Mouse (Mus musculus): ENCODE measurements around the gene Atl1.

Gene Atl1

DNA sequence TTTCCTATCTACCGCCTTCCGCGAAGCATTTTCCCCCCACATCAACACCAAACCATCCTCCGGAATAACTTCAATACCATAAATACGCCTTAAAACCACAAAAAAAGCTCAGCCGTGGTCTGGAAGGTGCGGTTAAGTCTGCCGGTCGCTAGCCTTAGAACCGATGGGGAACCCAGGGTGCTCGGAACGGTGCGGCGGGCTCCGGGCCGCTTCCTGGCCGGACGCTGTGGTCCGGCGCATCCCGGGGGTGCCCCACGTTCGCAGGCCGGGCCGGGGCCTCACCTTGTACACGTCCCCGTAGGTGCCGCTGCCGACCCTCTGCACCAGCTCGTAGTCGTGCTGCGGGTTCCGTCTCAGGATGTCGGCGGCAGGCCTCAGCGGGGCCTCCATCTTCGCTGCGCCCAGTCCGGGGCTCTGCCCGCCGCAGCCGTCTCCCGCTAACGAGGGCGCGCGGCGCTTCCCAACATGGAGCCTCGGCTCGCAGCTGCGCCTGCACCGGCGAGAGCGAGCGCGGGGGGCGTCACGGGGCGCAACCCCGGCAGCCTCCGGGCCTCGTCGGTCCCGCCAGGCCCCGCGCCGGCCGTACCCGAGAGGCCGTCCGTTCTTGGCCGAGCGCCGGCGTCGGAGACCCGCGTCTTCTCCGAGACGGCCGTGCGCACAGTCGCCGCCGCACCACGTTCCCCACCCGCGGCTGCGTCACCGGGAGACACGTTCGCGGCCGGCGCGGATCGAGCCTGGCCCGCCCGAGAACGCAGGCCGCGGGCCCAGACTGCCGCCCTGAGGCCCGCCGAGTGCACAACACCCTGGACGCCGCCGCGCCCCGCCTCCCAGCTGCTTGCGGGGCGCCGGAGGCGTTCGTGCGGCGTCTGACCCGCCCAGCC lies at the start of gene Atl1, which contains the start of gene Map4k5:
Atl1 (plus strand) TSS at position 244 of the 881 bp plus-strand sequence.
Map4k5 (minus strand) TSS at position 830 of the 881 bp plus-strand sequence.
- peak; percentile 67 for DNase-seq (ENCODE audit: low read depth)

DNA sequence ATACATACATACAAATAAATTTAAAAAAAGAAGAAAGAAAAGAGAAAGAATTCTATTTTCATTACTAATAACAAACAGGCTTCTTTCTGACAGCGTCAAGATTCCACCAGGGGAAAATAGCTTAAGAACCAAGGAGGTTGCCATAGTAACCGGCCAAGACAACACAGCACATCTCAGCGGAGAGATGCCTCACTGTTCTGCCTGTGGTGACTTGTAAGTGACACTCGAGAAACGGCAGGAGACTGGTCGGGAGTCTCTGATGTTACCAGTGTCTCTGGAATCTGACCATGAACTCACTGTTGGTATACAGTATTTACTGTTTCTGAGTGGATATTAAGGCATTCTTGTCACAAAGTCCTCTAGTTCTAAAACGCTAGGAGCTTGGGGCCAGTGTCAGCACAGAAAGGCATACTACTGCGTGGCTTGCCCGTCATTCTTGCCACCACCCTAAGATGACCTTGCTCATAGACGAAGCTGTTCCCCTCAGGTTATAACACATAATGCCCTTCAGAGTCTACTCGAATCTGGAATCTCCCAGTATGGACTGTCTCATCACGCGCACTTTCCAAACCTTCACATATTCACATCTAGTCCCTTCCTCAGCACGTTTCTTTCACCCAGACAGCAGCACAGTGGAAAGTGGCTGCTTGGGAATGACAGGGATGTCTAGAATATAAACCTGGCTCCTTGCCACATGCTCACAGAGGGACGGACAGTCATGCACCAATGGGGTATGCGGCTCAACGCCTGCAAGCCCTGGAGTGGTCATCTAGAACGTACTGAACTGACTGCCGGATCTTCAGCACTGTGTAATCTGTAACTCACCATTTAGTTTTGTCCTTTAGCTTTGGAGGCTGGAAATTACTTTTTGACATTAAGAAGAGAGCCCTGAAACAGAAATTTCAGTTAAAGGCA lies 48.6 kb upstream of the Atl1 start:
- no peak for DNase-seq (ENCODE audit: low read depth)

DNA sequence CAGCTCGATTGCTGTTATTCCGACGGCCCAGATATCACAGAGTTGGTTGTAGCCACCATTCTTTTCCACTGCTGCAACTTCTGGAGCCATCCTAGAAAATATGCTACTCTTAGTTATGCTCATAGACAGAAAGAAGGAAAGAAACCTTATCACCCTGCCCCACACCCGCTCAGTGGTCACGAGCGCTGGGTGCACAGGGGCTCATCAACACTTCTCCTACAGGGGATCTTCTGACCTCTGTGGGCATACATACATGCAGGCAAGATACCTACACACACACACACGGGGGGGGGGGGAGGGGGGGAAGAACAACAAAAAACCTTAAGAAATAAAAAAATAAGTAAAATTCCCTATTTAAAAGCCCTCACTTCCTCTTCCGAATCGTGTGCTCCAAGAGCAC lies 46.7 kb upstream of the Atl1 start:
- DNase-seq (ENCODE audit: low read depth) = no peak

DNA sequence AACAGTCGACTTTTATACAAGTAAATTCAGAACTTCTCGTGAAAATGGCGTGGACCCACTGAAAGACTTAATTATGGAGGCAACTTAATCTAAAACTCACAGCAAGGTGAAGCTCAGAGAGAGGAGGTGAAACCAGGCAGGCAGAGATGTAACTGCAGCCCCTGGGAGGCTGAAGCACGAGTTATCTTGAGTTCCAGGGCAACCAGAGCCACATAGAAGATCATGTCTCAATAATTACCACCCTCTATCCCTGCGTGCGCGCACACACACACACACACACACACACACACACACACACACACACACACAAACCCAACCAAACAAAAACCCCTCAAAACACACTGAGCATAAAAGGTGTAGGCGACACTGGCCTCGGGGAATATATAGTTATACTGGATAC lies 45.9 kb upstream of the Atl1 start:
- DNase-seq (ENCODE audit: low read depth) = no peak

DNA sequence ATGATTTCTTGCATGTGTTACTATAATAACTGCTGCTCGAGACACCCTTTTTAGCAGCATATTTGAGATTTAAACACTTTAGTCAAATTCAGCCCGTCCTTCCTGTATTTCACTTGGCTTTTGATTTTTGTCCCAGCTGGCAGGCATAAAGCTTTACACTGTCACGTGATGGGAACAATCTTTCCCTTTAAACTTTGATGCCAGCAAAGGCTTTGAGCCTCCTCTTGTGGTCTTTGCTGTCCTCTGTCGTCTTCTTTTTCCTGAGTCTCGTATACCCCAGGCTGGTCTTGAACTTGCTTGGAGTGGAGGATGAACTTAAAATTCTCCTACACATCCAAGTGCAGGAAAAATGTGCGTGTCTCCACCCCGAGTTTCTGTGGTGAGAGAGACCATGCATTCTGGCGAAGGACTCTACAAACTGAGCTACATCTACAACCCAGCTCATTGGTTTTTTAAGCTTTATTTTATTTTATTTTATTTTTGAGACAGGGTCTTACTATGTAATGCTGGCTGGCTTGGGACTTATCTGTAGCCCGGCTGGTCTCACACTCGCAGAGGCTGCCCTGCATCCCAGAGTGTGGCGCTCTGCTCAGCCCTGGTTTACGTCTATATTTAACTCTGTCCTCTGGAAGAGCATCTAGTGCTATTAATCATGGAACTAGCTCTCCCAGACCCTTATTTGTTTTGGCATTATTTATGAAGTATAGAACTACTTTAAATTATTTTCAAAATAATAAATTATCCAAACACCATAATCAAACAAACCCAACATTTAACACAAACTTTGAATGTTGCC lies 44.1 kb upstream of the Atl1 start:
- no peak for DNase-seq (ENCODE audit: low read depth)

DNA sequence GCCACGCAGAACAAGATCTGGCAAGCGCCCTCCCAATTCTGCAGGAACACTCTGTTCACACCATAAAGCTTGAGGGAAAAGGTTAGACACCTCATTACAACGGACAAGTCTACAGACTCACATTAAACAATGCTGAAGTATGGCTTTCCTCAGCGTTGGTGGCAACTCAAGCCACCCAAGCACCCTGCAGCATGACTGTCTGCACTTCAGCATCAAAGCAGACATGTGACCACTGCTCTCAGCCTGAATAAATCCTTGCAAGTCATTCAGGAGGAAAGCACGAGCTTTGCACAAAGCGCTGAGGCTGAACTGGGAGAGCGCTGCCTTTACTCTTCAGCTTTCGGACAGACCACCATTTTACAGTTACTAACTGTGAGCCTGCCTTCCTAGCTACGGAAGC lies 40.1 kb upstream of the Atl1 start:
- DNase-seq (ENCODE audit: low read depth) = no peak

DNA sequence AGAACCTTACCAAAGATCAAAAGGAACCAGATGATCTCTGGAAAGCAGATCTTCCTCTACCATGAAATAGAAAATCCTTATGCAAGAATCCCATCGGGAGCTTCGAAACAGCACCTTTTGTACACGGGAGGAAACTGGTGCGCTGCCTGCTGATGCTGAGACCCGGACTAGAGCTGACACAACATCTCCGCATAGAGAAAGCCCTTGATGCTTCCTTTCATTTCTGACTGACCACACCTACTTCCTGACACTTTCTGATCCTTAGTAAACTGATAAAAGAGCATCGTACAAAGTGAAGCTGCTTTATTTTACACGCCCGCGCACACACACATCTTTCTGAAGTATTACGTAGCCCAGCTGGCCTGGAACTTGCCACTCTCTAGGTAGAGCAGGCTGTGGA lies 39.0 kb upstream of the Atl1 start:
- DNase-seq (ENCODE audit: low read depth) = no peak

DNA sequence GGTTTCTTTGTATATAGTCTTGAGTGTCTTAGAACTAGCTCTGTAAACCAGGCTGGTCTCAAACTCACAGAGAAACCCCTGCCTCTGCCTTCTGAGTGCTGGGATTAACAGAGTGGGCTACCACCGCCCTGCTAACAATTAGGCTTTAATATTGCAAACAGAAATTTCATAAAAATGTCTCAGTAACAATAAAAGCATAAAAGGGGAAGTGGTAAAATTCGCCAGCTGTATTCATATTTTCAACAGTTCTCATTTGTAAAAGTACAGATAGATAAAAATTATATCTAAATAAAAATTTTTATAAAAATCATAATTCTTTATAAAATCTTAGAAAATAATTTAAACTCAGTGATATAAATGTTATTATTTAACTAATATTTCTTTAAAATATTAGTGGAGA lies 38.5 kb upstream of the Atl1 start:
- DNase-seq (ENCODE audit: low read depth) = no peak

DNA sequence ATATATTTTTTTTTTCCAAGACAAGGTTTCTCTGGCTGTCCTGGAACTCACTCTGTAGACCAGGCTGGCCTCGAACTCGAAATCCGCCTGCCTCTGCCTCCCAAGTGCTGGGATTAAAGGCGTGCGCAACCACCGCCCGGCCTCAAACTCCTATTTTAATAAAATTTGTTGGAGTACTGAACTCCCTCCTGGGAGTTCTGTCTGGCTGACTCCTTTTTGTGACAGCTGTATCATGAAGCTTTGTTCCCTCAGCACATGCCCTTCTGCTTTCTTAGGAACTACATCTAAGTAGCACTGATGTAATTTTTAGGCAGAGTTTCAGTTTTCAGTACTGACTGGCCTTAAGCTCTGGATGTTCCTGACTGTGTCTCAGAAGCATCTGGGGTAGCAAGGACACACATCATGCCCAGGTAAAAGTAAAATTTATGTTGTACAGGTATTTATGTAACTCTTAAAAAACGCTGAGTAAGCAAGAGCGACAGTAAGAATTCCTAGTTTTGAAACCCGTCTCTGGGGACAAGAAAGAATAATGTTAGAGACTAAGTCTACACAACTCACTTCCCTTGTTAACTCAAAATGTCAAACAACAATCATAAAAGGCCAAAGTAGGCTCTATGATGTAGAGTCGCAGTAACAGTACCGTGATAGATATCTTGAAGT lies 36.6 kb upstream of the Atl1 start:
- DNase-seq (ENCODE audit: low read depth) = no peak

DNA sequence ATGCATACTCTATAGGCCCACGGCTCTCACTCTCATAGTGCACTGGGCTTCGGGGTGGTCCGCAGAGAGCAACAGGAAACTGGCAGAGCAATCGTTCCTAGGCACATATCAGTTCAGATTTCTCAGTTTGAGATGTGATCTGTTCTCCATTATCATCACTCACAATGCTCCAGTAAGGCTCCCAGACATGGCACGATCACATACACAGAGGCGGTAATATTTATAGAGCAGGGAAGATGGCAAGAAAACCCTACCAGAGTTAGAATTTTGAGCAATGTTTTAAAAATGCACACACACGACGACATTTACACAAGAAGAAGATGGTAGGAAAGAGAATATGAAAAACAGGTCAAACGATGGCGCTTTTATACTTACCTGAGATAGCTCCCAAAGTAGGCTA lies 36.0 kb upstream of the Atl1 start:
- no peak for DNase-seq (ENCODE audit: low read depth)

DNA sequence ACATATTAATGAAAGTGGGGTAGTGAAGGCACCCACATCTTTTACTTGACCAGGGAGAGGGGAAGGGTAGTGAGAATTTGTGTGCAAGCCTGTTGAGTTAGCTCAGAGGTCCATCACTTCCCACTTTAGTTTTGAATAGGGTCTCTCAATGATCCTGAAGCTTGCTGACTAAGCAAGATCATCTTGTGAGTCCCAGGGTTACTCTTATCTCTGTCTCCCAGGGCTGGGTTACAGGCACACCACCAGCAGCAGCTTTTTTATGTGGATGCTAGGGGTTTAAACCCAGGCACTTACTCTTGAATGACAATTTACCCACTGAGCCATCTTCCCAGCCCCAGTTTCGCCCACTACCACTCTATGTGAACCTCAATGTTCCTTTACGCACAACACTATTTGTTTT lies 34.8 kb upstream of the Atl1 start:
- no peak for DNase-seq (ENCODE audit: low read depth)

DNA sequence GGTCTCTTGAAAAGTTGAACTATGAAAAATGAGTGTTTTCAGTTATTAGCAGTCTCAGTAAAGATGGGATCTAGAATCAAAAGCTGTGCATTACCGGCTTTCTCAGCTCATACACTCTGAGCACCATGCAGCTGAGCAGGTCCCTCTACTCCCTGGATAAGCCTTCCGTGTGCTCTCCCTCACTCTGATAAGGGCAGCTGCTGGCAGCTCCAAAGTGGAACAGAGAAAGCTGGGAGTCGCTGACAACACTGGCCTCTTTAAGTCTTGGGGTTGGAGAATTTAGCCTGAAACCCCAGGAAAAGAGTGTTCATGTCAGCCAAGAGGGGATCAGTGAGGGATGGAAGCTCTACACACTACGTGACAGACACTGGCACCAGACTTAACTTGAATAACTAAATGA lies 33.6 kb upstream of the Atl1 start:
- DNase-seq (ENCODE audit: low read depth) = no peak

DNA sequence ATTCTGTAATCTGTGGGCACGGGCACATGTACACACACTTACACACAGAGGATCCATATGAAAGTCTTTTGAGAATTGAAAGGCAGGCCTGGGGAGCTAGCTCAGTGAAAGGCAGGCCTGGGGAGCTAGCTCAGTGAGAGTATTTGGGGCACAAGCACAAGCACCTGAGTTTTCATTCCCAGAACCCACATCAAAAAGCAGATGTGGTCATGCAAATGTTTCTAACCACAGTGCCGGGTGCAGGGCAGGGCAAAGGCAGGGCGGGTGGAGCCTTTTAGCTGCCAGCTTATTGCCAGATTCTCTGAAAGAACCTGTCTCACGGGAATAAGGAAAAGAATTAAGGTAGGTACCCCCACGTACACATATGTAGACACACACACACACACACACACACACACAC lies 28.9 kb upstream of the Atl1 start:
- no peak for DNase-seq (ENCODE audit: low read depth)

DNA sequence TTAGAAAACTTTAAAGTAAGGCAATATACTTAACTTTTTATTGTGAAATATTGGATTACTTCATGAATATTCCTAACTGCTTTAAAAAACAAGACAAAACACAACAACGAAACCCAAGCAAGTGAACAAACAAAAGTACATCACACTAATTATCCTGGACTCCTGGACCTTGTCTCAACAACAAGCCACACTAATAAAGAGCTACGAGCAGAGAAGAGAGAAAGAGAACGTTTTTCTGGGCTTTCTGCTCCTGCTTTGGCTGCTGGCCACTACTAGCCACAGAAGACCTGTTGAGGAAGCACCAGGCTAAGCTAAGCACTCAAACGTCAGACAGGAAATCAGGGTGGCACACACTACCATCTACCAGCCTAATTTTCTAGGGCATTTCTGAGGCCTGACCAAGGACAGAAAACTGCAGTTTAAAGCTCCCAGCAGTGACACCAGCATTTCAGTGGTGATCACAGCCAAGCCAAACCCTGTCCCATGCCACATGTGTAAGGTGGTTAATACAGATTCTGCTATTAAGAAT lies 28.2 kb upstream of the Atl1 start:
- DNase-seq (ENCODE audit: low read depth) = no peak

DNA sequence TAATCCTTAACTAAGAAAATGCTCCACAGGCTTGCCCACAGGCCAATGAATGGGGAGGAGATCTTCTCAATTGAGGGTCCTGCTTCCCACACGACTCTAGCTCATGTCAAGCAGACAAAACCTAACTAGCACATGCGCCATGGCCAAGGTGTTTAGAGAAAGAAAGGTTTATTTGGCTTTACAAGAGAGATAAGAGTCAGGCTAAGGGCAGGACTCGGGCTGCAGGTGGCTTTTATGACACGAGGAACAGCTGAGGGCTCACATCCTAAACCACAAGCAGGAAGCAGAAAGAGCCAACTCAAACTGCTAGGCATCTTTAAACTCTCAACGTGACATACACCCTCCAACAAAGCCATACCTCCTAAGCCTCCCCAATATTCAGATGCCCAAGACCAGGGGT lies 25.1 kb upstream of the Atl1 start:
- DNase-seq (ENCODE audit: low read depth) = no peak

DNA sequence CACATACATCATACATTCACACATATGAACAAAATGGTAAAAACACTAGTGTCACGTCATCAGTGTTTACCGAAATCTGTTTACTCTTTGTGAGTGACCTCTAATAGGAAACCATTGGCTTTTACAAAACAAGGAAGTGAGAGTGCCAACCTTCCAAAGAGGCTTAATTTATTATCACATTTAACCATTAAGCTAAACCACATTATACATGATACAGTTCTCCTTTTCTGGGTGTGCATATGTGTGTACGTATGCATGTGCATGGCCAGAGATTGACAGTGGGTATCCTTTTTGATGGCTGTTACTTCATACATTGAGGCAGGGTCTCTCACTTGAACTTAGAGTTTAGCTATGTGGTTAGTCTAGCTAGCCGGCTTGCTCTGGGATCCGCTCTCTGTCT lies 20.8 kb upstream of the Atl1 start:
- DNase-seq (ENCODE audit: low read depth) = no peak

DNA sequence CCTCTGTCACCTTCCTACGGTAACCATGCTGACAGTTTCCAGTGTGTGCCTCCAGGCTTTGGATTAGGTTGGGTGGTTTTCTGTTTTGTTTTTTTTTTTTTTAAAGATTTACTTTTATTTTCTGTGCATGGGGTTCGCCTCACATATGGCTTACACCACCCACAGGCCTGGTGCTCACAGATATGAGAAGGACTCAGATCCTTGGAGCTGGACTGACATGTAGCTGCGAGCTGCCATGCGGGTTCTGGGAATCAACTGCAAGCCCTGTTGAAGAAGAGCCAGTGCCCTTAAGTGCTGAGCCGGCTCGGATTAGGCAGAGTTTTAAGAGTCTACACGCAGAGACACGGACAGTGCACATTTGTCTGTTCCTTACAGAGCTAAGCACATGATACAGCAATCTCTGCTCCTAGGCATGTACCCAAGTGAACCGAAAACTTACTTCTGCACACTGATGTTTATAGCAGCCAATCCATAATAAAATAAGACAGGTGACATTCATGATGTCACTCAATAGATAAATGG lies 14.5 kb upstream of the Atl1 start:
- no peak for DNase-seq (ENCODE audit: low read depth)

DNA sequence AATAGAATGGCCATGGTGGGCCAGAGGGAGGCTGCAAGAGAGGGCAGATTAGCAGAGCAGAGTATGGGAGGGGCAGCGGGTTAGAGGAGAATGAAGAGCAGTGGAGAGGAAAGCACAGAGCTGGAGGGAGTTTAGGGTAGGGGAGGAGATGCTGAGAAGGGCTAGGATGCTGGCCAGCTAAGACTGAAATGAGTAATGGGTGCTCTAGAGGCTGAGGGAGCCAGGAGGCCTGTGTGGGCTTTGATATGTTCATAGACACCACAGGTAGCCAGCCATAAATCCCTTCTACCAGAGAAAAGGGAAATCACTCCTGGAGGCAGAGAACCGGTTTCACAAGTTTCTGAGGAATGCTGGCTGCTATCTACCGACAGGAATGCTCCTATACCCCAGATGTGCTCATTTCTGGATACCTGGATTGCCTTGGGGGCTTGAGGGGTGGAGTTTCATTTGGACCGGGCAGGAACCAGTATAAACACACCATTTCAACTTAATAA lies 13.2 kb upstream of the Atl1 start:
- DNase-seq (ENCODE audit: low read depth) = no peak

DNA sequence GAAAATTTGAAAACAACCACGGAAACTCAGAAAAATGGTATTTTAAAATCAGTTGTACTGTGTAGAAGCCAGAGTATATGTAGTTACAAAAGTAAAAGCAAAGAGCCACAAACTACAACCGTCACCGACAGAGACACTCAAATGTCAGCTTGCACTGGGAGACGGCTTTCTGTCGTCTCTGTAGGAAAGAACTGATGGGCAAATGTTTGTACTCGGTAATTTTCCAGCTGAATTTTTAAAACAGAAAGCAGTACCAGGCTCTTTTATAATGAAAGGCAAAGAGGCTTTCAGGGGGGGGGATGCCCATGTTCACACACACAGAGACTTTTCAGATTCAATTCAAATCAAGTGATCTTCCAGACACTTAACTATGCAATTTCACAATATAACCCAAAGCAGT lies 12.7 kb upstream of the Atl1 start:
- no peak for DNase-seq (ENCODE audit: low read depth)

DNA sequence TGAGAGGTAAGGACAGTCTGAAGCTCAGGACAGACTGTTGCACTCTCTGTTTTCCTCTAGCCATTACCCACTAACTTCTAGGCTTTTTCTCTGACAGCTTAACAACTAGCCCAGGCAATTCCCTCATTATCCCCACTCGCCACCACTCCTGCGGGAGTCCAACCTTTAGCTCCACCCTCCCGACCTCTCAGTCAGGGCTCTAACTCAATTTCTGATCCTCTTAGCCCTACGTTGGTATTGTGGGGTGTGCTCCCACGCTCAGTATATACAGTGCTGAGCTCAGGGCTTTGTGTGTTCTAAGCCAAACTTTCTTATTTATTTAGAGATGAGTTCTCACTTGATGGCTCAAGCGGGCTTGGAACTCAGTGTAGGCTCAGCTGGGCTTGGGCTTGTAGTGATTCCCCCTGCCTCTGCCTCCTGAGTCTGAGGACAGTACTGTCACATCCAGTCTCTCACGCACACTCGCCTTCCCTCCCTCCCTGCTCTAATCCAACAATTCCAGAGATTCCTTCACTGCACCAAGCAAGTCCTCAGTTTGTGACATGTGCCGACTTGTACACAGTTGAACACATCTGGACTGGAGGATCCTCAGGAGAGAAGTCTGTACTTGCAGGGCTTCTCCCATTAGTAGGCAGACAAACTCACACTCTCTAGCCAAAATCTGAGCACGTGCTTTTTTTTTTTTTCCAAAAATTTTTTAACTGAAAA lies 11.1 kb upstream of the Atl1 start:
- no peak for DNase-seq (ENCODE audit: low read depth)
